Mouse (Mus musculus): Measurements from ENCODE around the gene Arhgef10l.

The Arhgef10l gene

GRCm38 (mm10) chr4:140522873-140523272, 142.9 kb downstream of the Arhgef10l start:
- no peak for DNase-seq (ENCODE audit: low spot score)

GRCm38 (mm10) chr4:140520719-140521118, 145.1 kb downstream of the Arhgef10l start:
- no peak for DNase-seq (ENCODE audit: low spot score)

- no peak for DNase-seq (ENCODE audit: low spot score)
Measured at GRCm38 (mm10) chr4:140513797-140514196, 152.0 kb downstream of the Arhgef10l start.

GRCm38 (mm10) chr4:140509856-140510255, 156.0 kb downstream of the Arhgef10l start:
- DNase-seq (ENCODE audit: low spot score), result no peak

- DNase-seq (ENCODE audit: low spot score), result no peak
Measured at GRCm38 (mm10) chr4:140507172-140507714, 158.6 kb downstream of the Arhgef10l start.

GRCm38 (mm10) chr4:140505608-140506002, 160.2 kb downstream of the Arhgef10l start:
- no peak for DNase-seq (ENCODE audit: low spot score)

- no peak for DNase-seq (ENCODE audit: low spot score)
Measured at GRCm38 (mm10) chr4:140504921-140505607, 160.7 kb downstream of the Arhgef10l start.

- DNase-seq (ENCODE audit: low spot score), result no peak
Measured at GRCm38 (mm10) chr4:140504067-140504913, 161.5 kb downstream of the Arhgef10l start.

- no peak for DNase-seq (ENCODE audit: low spot score)
Measured at GRCm38 (mm10) chr4:140500766-140501165, 165.0 kb downstream of the Arhgef10l start.

- DNase-seq (ENCODE audit: low spot score), result no peak
Measured at GRCm38 (mm10) chr4:140499571-140499970, 166.2 kb downstream of the Arhgef10l start.

- no peak for DNase-seq (ENCODE audit: low spot score)
Measured at GRCm38 (mm10) chr4:140497169-140497568, 168.6 kb downstream of the Arhgef10l start.

GRCm38 (mm10) chr4:140491555-140491954, 174.3 kb downstream of the Arhgef10l start:
- no peak for DNase-seq (ENCODE audit: low spot score)

GRCm38 (mm10) chr4:140485442-140485841, 180.4 kb downstream of the Arhgef10l start:
- DNase-seq (ENCODE audit: low spot score), result no peak

- no peak for DNase-seq (ENCODE audit: low spot score)
Measured at GRCm38 (mm10) chr4:140483134-140483533, 182.7 kb downstream of the Arhgef10l start.

- no peak for DNase-seq (ENCODE audit: low spot score)
Measured at GRCm38 (mm10) chr4:140480369-140481067, 185.3 kb downstream of the Arhgef10l start.

GRCm38 (mm10) chr4:140475194-140475593, 190.6 kb downstream of the Arhgef10l start:
- DNase-seq (ENCODE audit: low spot score), result no peak

GRCm38 (mm10) chr4:140469760-140470452, 195.9 kb downstream of the Arhgef10l start:
- DNase-seq (ENCODE audit: low spot score), result no peak

GRCm38 (mm10) chr4:140467254-140467791, 198.5 kb downstream of the Arhgef10l start:
- DNase-seq (ENCODE audit: low spot score), result no peak
